ENCODE assay signal across 9 mouse cellular contexts in the genomic region with DNA sequence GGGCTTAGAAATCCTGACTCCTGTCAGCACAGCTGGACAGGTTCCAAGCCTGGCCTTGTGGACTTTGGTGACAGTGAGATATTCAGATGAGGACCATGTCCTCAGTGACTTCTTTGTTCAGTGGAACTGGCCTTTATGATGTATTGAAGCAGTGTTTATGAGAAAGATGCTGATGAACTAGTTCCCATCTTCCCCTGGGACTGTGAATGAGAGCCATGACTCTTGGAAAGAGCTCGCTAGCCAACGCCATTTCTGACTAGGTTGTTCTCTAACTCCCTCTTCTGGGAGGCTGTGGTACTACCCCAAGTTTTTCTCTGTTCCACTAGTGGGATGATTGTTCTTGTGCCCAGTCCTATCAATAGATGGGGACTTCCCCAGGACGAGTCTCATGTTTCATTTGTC. TPM values are rescaled to one million over a fixed set of nuclear protein-coding genes. Genes with fewer than 3 reads are reported as not detected.
DNase-seq lines count a peak whose midpoint lies in the region; ATAC-seq lines count a peak whose summit lies in the region.
"Had no signal": no experiment of that assay in that cellular context is flagged by ENCODE, and none has a peak within 500 bp of the region (broad histone marks: within the 10 kb centered on the region; RNA-seq: fewer than 3 reads in every experiment).

No protein-coding gene starts in this region.

- H3K4me1 ChIP-seq in heart, embryonic 10.5 days = no peaks in the 10 kb centered on the region

- H3K27ac ChIP-seq in heart, embryonic 10.5 days = no peak overlapping the region

- H3K9me3 ChIP-seq in heart, embryonic 10.5 days = no peaks in the 10 kb centered on the region

- H3K27me3 ChIP-seq in heart, embryonic 10.5 days (ENCODE audit: insufficient read depth, poor library complexity, severe bottlenecking) = peaks cover 4% of the 10 kb centered on the region; the same call in 1 of the 2 replicates

- peak; percentile 53 for DNase-seq in heart, adult 8-10 months (ENCODE audit: low spot score)
- DNase-seq in heart, embryonic 10.5 days (ENCODE audit: low spot score) = no peak
- peak; percentile 26 for DNase-seq in adrenal gland, postnatal 25 days
- DNase-seq in frontal cortex, postnatal 36 days (ENCODE audit: low spot score in 2 of 2) = peak; percentile 31 to 57
- DNase-seq in large intestine, adult 2 months (ENCODE audit: low read depth, low spot score) = peak; percentile 31
- peak; percentile 57 for DNase-seq in lung, postnatal 10 days
- DNase-seq in testis, postnatal 10 days (ENCODE audit: low spot score) = peak; percentile 74

- H3K36me3 ChIP-seq in heart, embryonic 10.5 days = no peaks in the 10 kb centered on the region

- WGBS in heart, embryonic 10.5 days = 15% methylated on average over 3 of the region's 3 CpGs
- WGBS in large intestine, adult 2 months = 3% methylated on average over 3 of the region's 3 CpGs

- no peak overlapping the region for H3K4me3 ChIP-seq in heart, embryonic 10.5 days

- peak; percentile 88 for ATAC-seq in CD4-positive, CD25-positive, alpha-beta regulatory T cell, adult 4 months

RNA-seq across cellular contexts. Expression of a gene that starts 57.7 kb away (rescaled TPM):
- total RNA-seq in heart, adult 8-10 months (2022) = not detected
- polyA plus RNA-seq in heart, embryonic 10.5 days (2016; fragmentation: Nextera tagmentation; extraction: Ambion mirVana) = not detected in 2 replicates
- under 1 TPM in 1 of 2 experiments, not detected in 1; 0.96 TPM for polyA plus RNA-seq in CD4-positive, CD25-positive, alpha-beta regulatory T cell, adult 4 months (2017; shearing (Covaris generic))
- total RNA-seq in adrenal gland, postnatal 25 days (2021) = not detected in 2 replicates
- polyA plus RNA-seq in large intestine, adult 2 months (2012; rRNA removed) = not detected in 2 replicates
- total RNA-seq: hematopoietic stem cell, adult 5-6 weeks had no signal
